Mouse (Mus musculus) heart, adult 2 months (tissue): ENCODE measurements at regions not wholly inside any gene's neighbourhood (a gene's known extent, or its start where the extent isn't known, plus 50 kb on each side); places are given as distances from the start of the nearest gene placed in this dataset.

ENCODE experiments used
- CTCF ChIP-seq: fragments of 200-600 bp; IDR thresholded peaks from 2 replicates; pipeline ENCODE4 v1.8.1; 2022; ENCODE audit warnings: antibody characterized with exemption, mild to moderate bottlenecking, moderate library complexity
- EP300 ChIP-seq: fragments of 200-500 bp; IDR thresholded peaks from 2 replicates; pipeline ENCODE4 v1.6.1; 2011; ENCODE audit warnings: low read depth, low read length, control low read depth; ENCODE audit not compliant: insufficient read depth
- POLR2A ChIP-seq: fragments of 200-500 bp; IDR thresholded peaks from 2 replicates; pipeline ENCODE4 v1.6.1; 2011; ENCODE audit warnings: mild to moderate bottlenecking, low read depth, low read length, control low read depth; ENCODE audit not compliant: insufficient read depth

GRCm38 (mm10) chr10:19126922-19127321 is 111.5 kb upstream of the Tnfaip3 start:
- TF ChIP-seq EP300 (no peak), POLR2A (no peak), CTCF (no peak)
